Mouse (Mus musculus): ENCODE results near the gene Hhipl1. TPM values are rescaled to one million over a fixed set of nuclear protein-coding genes. Genes with fewer than 3 reads are reported as not detected.

The Hhipl1 gene
- polyA plus RNA-seq, 1 experiment from 2014 or later, result 0.43 TPM

GRCm38 (mm10) chr12:108317826-108318430, 11.9 kb downstream of the Hhipl1 start:
- ATAC-seq, result no peak
- Histone ChIP-seq H3K4me2 (ENCODE audit: low read depth, low read length) (peak overlapping the region; percentile 22; the same call in 1 of the 2 replicates), H3K27ac (ENCODE audit: low read length) (no peak overlapping the region), H3K36me3 (ENCODE audit: control insufficient read depth, insufficient read depth, low read length) (no peaks in the 10 kb centered on the region), H3K27me3 (replicated peaks; ENCODE audit: control insufficient read depth, insufficient read depth, low read length) (peaks cover 42% of the 10 kb centered on the region), H3K4me3 (ENCODE audit: low read length) (no peak overlapping the region), H3K9me3 (ENCODE audit: control insufficient read depth, low read length) (no peaks in the 10 kb centered on the region), H3K4me1 (ENCODE audit: control insufficient read depth, insufficient read depth, low read length) (0 out of 2 replicates have a peak, but pooled peaks cover 4% of the 10 kb centered on the region), H3K9ac (ENCODE audit: low read depth, low read length) (no peak overlapping the region)
- 22% methylated on average over 18 of the region's 18 CpGs for WGBS

- WGBS, result 16% methylated on average over 37 of the region's 37 CpGs
- Histone ChIP-seq H3K27ac (ENCODE audit: low read length) (no peak overlapping the region), H3K4me3 (ENCODE audit: low read length) (no peak overlapping the region), H3K4me1 (ENCODE audit: control insufficient read depth, insufficient read depth, low read length) (0 out of 2 replicates have a peak, but pooled peaks cover 4% of the 10 kb centered on the region), H3K36me3 (ENCODE audit: control insufficient read depth, insufficient read depth, low read length) (no peaks in the 10 kb centered on the region), H3K9ac (ENCODE audit: low read depth, low read length) (no peak overlapping the region), H3K4me2 (ENCODE audit: low read depth, low read length) (peak overlapping the region; percentile 22; the same call in 1 of the 2 replicates), H3K27me3 (replicated peaks; ENCODE audit: control insufficient read depth, insufficient read depth, low read length) (peaks cover 42% of the 10 kb centered on the region), H3K9me3 (ENCODE audit: control insufficient read depth, low read length) (no peaks in the 10 kb centered on the region)
- ATAC-seq, result no peak
Observed at GRCm38 (mm10) chr12:108318499-108318898, 12.4 kb downstream of the Hhipl1 start.

GRCm38 (mm10) chr12:108320096-108320495, 14.0 kb downstream of the Hhipl1 start:
- no peak overlapping the region for H3K27ac ChIP-seq (ENCODE audit: low read length)
- 0 out of 2 replicates have a peak, but pooled peaks cover 4% of the 10 kb centered on the region for H3K4me1 ChIP-seq (ENCODE audit: control insufficient read depth, insufficient read depth, low read length)
- no peak overlapping the region for H3K9ac ChIP-seq (ENCODE audit: low read depth, low read length)
- no peak overlapping the region for H3K4me2 ChIP-seq (ENCODE audit: low read depth, low read length)
- H3K27me3 ChIP-seq (replicated peaks; ENCODE audit: control insufficient read depth, insufficient read depth, low read length), result peaks cover 42% of the 10 kb centered on the region
- no peak overlapping the region for H3K4me3 ChIP-seq (ENCODE audit: low read length)
- H3K36me3 ChIP-seq (ENCODE audit: control insufficient read depth, insufficient read depth, low read length), result no peaks in the 10 kb centered on the region
- 20% methylated on average over 8 of the region's 8 CpGs for WGBS
- ATAC-seq, result no peak
- H3K9me3 ChIP-seq (ENCODE audit: control insufficient read depth, low read length), result no peaks in the 10 kb centered on the region

- Histone ChIP-seq H3K27ac (ENCODE audit: low read length) (no peak overlapping the region), H3K27me3 (replicated peaks; ENCODE audit: control insufficient read depth, insufficient read depth, low read length) (peaks cover 24% of the 10 kb centered on the region), H3K4me2 (ENCODE audit: low read depth, low read length) (no peak overlapping the region), H3K4me3 (ENCODE audit: low read length) (no peak overlapping the region), H3K4me1 (ENCODE audit: control insufficient read depth, insufficient read depth, low read length) (peaks cover 14% of the 10 kb centered on the region), H3K9me3 (ENCODE audit: control insufficient read depth, low read length) (no peaks in the 10 kb centered on the region), H3K9ac (ENCODE audit: low read depth, low read length) (no peak overlapping the region), H3K36me3 (ENCODE audit: control insufficient read depth, insufficient read depth, low read length) (no peaks in the 10 kb centered on the region)
- ATAC-seq, result no peak
- 58% methylated on average over 5 of the region's 5 CpGs for WGBS
Observed at GRCm38 (mm10) chr12:108326401-108326800, 20.3 kb downstream of the Hhipl1 start.

- H3K27me3 ChIP-seq (replicated peaks; ENCODE audit: control insufficient read depth, insufficient read depth, low read length), result peaks cover 24% of the 10 kb centered on the region
Observed at GRCm38 (mm10) chr12:108327889-108328491, 21.9 kb downstream of the Hhipl1 start.

GRCm38 (mm10) chr12:108333056-108333455, 27.0 kb downstream of the Hhipl1 start:
- peak; percentile 51 for ATAC-seq
- peak overlapping the region; percentile 52 for H3K4me3 ChIP-seq (ENCODE audit: low read length)
- peaks cover 16% of the 10 kb centered on the region for H3K27me3 ChIP-seq (replicated peaks; ENCODE audit: control insufficient read depth, insufficient read depth, low read length)
- H3K4me2 ChIP-seq (ENCODE audit: low read depth, low read length), result peak overlapping the region; percentile 100
- no peaks in the 10 kb centered on the region for H3K9me3 ChIP-seq (ENCODE audit: control insufficient read depth, low read length)
- WGBS, result under 1% methylated on average over 16 of the region's 16 CpGs
- H3K4me1 ChIP-seq (ENCODE audit: control insufficient read depth, insufficient read depth, low read length), result peaks cover 18% of the 10 kb centered on the region
- H3K9ac ChIP-seq (ENCODE audit: low read depth, low read length), result peak overlapping the region; percentile 64
- 0 out of 2 replicates have a peak overlapping the region, but pooled peaks have one; percentile 58 for H3K27ac ChIP-seq (ENCODE audit: low read length)
- H3K36me3 ChIP-seq (ENCODE audit: control insufficient read depth, insufficient read depth, low read length), result no peaks in the 10 kb centered on the region

More at GRCm38 (mm10) chr12:108327889-108328491, 21.9 kb downstream of the Hhipl1 start:
- peak overlapping the region; percentile 55 for H3K9ac ChIP-seq (ENCODE audit: low read depth, low read length)
- ATAC-seq, result peak; percentile 30
- 1% methylated on average over 66 of the region's 66 CpGs for WGBS
- H3K27ac ChIP-seq (ENCODE audit: low read length), result no peak overlapping the region
- H3K36me3 ChIP-seq (ENCODE audit: control insufficient read depth, insufficient read depth, low read length), result no peaks in the 10 kb centered on the region
- H3K9me3 ChIP-seq (ENCODE audit: control insufficient read depth, low read length), result no peaks in the 10 kb centered on the region
- peak overlapping the region; percentile 46 for H3K4me3 ChIP-seq (ENCODE audit: low read length)
- H3K4me2 ChIP-seq (ENCODE audit: low read depth, low read length), result peak overlapping the region; percentile 79
- H3K4me1 ChIP-seq (ENCODE audit: control insufficient read depth, insufficient read depth, low read length), result peaks cover 17% of the 10 kb centered on the region

GRCm38 (mm10) chr12:108333481-108333882, 27.4 kb downstream of the Hhipl1 start:
- Histone ChIP-seq H3K27ac (ENCODE audit: low read length) (peak overlapping the region; percentile 58; the same call in 1 of the 2 replicates), H3K4me1 (ENCODE audit: control insufficient read depth, insufficient read depth, low read length) (peaks cover 14% of the 10 kb centered on the region), H3K36me3 (ENCODE audit: control insufficient read depth, insufficient read depth, low read length) (no peaks in the 10 kb centered on the region), H3K4me3 (ENCODE audit: low read length) (peak overlapping the region; percentile 52), H3K9ac (ENCODE audit: low read depth, low read length) (peak overlapping the region; percentile 64), H3K27me3 (replicated peaks; ENCODE audit: control insufficient read depth, insufficient read depth, low read length) (peaks cover 12% of the 10 kb centered on the region), H3K9me3 (ENCODE audit: control insufficient read depth, low read length) (no peaks in the 10 kb centered on the region), H3K4me2 (ENCODE audit: low read depth, low read length) (peak overlapping the region; percentile 100)
- WGBS, result under 1% methylated on average over 22 of the region's 22 CpGs
- ATAC-seq, result peak; percentile 61

GRCm38 (mm10) chr12:108333895-108334445, 27.9 kb downstream of the Hhipl1 start, which contains the start of gene Cyp46a1:
Cyp46a1 (plus strand) TSS chr12:108334381.
- peak within 1 kb of the TSS; percentile 66 for H3K4me3 ChIP-seq (ENCODE audit: low read length)
- ATAC-seq, result peak; percentile 91
- peak within 1 kb of the TSS; percentile 100 for H3K4me2 ChIP-seq (ENCODE audit: low read depth, low read length)
- under 1% methylated on average over 41 of the region's 56 CpGs for WGBS
- no peaks in the 10 kb centered on the region for H3K9me3 ChIP-seq (ENCODE audit: control insufficient read depth, low read length)
- H3K9ac ChIP-seq (ENCODE audit: low read depth, low read length), result peak within 1 kb of the TSS; percentile 74
- peak within 1 kb of the TSS; percentile 58; the same call in 1 of the 2 replicates for H3K27ac ChIP-seq (ENCODE audit: low read length)
- peaks cover 16% of the 10 kb centered on the region for H3K4me1 ChIP-seq (ENCODE audit: control insufficient read depth, insufficient read depth, low read length)
- no peaks in the 10 kb centered on the region for H3K36me3 ChIP-seq (ENCODE audit: control insufficient read depth, insufficient read depth, low read length)
- peaks cover 7% of the 10 kb centered on the region for H3K27me3 ChIP-seq (replicated peaks; ENCODE audit: control insufficient read depth, insufficient read depth, low read length)

- Histone ChIP-seq H3K9ac (ENCODE audit: low read depth, low read length) (peak overlapping the region; percentile 74), H3K9me3 (ENCODE audit: control insufficient read depth, low read length) (no peaks in the 10 kb centered on the region), H3K36me3 (ENCODE audit: control insufficient read depth, insufficient read depth, low read length) (no peaks in the 10 kb centered on the region), H3K27ac (ENCODE audit: low read length) (no peak overlapping the region), H3K4me3 (ENCODE audit: low read length) (peak overlapping the region; percentile 66), H3K4me2 (ENCODE audit: low read depth, low read length) (peak overlapping the region; percentile 100), H3K4me1 (ENCODE audit: control insufficient read depth, insufficient read depth, low read length) (peaks cover 14% of the 10 kb centered on the region), H3K27me3 (replicated peaks; ENCODE audit: control insufficient read depth, insufficient read depth, low read length) (peaks cover 4% of the 10 kb centered on the region; the same call in 1 of the 2 replicates)
- 2% methylated on average over 32 of the region's 32 CpGs for WGBS
- ATAC-seq, result no peak
Observed at GRCm38 (mm10) chr12:108334529-108334928, 28.5 kb downstream of the Hhipl1 start.

Data from intestine, embryonic 16.5 days (tissue).